Mouse (Mus musculus) lung, postnatal 4 days (tissue): Measurements from ENCODE around the gene Mtmr11.

ENCODE experiments used
- DNase-seq, 2 experiments: peaks; one replicate each; pipeline ENCODE4 v3.0.0; 2021

Gene Mtmr11

GRCm38 (mm10) chr3:96219191-96219641, 57.4 kb downstream of the Mtmr11 start:
- DNase-seq = peak in 1 of 2 experiments; percentile 42

- peak; percentile 78 to 81 for DNase-seq
These were observed 57.9 kb downstream of the Mtmr11 start, which contains the start of the genes Bola1 and Hist2h2ab for GRCm38 (mm10) chr3:96219661-96220130. Bola1 (minus strand) TSS chr3:96219709. Hist2h2ab (plus strand) TSS chr3:96219865.

GRCm38 (mm10) chr3:96220131-96220764, 58.4 kb downstream of the Mtmr11 start:
- peak in 1 of 2 experiments; percentile 82 for DNase-seq

- DNase-seq = peak; percentile 73 to 87
These were observed 59.2 kb downstream of the Mtmr11 start, which contains the start of the genes Hist2h2ac and Hist2h2be for GRCm38 (mm10) chr3:96220765-96221639. Hist2h2ac (minus strand) TSS chr3:96220880. Hist2h2be (plus strand) TSS chr3:96221119.
